Mouse (Mus musculus): ENCODE data around the gene Adamts15.

Gene Adamts15

DNA sequence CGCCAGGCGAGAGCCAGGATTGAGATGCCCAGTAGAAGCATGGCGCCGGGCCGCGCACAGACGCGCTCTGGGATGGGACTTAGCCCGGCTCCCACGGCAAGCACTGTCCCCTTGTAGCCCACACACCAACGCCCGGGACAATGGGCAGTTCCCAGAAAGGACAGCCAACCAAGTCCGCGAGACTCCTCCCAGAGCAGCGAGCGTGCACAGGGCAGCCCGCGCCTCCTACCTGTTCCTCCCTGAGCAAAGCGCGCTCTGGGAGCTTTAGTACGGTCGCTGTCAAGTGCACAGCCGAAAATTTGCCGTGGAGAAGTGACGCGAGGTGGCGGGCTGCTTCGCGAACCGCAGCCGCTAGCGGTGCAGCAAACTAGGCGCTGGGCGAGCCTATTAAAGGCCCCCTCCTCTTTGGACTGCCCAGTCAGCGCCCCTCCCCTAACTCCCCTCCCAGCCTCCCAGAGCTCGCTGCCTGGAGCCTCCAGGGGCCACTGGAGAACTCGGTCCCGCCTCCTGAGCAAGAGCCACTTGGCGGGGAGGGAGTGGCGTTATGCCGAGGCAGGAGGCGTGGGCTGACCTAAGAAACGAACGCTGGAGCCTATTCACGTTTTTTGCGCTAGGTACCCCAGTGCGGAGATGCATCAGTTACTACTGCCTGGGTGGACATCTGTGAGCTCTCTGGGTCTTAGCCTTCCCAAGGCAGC, at the start of gene Adamts15:
Adamts15 (minus strand) TSS at position 256 of the 698 bp plus-strand sequence.
- peak; percentile 80 for DNase-seq

DNA sequence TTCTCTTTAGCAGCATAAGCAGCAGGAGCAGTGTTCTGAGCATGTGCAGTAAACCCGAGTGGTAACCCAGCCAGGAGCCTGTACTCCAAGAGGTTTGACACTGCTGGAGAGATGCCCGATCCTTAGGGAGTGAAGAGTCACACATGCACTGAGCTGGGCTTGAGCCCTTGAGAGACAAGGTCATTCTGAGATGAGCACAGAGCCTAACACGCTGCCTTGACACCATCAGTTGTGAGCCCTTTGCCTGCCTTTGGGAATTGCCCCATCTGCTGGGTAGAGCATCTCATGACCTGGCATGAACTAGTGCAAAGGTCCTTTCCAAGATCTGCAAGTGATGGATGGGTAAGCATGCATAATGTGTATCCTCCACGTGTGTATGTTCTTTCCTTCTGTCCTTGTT, 49.7 kb upstream of the Adamts15 start:
- no peak for DNase-seq

GRCm38 (mm10) chr9:30970001-30970400, 47.7 kb upstream of the Adamts15 start:
- DNase-seq = no peak

DNA sequence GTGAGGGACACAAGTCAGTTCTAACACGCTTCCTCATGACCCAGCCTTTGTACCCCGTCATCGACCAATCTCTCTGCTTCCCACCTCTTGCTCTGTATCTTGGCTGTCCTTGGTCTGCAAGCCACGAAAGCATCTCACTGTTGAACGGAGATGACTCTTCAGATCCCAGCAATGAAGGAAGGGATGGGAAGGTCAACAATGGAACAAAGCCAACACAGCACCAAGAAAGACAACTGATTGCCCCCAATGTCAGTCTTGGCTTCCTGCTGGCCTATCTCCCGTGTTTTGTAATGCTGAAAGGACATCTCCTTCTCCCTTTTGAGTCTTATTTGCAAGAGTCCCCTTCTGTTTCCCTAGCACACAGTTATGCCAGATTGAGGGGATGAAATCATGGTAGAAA, 45.9 kb upstream of the Adamts15 start:
- DNase-seq = no peak

- no peak for DNase-seq
Observed at GRCm38 (mm10) chr9:30966881-30967280, 44.6 kb upstream of the Adamts15 start.

DNA sequence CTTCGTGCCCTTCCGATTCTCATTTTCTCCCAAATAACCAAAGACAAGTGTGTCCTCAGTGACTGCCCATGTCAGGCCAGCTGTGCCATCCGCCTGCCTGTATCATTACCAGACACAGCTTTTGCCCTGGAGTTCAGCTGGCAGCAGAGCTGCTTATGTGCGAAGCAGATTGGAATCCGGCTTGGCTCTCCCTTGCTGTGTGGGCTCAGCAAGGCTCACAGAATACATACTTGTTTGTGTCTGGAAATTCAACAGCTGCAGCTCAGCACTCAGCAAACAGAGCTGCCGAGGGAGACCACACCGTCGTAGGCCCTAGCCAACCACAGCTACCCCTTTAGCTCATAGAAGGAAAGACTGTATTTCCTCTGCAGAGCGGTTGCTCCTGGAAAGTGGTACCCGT, 42.4 kb upstream of the Adamts15 start:
- DNase-seq = peak; percentile 46

GRCm38 (mm10) chr9:30963780-30964179, 41.5 kb upstream of the Adamts15 start:
- DNase-seq = peak; percentile 76

- no peak for DNase-seq
Observed at GRCm38 (mm10) chr9:30955246-30955645, 33.0 kb upstream of the Adamts15 start.

DNA sequence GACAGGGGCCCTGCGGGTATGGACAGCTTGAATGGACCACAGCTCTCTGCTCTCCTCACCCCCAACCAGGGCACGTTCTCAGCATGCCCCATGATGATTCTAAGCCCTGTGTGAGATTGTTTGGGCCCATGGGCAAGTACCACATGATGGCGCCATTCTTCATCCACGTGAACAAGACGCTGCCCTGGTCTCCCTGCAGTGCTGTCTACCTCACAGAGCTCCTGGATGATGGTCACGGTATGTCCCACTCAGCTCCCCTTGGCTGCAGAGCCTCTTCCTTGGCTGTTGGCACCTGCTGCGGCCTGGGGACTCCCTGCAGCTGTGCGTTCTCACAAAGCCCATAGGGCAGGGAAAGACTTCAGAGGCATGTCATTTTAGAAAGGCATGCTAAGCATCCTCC, 31.0 kb upstream of the Adamts15 start:
- peak; percentile 29 for DNase-seq

GRCm38 (mm10) chr9:30951461-30951860, 29.2 kb upstream of the Adamts15 start:
- DNase-seq = peak; percentile 56

DNA sequence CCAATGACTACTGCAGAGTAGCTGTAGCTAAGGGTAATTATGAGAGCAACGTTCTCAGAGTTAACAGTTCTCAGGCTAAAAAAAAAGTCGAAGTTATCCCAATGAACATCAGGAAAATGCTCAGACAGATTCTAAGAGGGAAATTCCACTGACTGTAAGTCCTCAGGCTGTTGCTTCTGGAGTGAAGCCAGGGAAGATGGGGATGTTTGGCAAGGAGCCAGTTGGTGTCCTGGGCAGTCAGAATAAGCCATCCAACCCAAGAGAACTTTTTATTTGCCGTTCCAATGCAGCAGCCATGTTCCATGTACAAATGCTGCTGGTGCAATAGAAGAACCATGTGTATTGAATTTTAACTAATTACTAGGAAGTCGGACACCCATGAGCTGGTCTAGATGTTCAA, 28.3 kb upstream of the Adamts15 start:
- DNase-seq = peak; percentile 50

DNA sequence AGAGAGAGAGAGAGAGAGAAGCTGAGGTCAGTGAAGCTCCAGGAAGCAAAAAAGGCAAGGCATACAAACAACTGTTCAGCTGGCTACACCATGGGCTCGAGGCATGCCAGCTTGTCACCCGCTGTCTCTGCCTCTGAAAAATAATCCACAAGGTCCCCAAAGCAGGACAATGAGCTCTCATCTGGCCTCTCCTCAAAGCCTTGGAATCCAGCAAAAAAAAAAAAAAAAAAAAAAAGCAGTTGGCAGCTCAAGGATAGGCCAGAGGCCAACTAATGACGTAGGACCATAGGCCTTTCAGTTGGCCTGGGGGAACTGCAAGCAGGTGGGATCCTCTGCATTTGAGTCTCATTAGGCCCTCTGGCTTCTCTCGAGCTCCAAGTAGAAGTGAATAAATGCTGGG, 27.7 kb upstream of the Adamts15 start:
- peak; percentile 17 for DNase-seq

DNA sequence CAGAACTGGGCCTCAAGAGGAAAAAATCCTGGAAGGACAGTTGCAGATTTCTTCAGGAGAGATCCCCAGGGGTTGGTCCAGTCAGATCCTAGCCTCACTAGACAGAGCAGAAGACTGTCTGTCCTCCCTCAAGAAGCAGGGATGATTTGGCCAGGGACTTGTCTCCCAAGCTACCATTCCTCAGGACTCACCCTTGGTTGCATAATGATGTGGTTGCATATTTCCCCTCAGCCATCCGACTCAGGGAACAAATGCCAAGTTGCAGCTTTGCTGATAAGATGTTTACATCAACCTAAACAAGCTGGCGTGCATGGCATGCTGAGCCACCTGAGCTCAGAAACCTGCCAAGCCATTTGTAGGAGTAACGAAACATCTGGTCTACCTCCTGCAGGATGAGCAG, 27.2 kb upstream of the Adamts15 start:
- peak; percentile 64 for DNase-seq

GRCm38 (mm10) chr9:30945276-30945675, 23.0 kb upstream of the Adamts15 start:
- no peak for DNase-seq

DNA sequence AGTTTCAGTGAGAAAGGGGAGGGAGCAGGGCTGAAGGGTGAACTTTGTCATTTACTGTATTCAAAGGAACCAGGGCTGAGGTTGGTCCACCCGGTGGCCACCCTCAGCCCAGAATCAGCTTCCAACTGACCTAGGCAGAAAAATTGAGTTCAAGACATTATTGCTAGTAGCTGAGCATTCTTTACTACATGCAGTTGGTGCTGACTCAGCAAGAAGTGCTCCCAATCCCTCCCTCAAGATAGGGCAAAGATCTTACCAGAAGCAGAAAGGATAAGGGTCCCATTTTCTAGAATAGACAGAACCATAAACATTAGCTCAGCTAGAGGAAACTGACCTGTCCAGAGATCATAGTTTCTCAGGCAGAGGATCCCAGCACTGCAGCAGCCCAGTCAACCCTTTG, 22.0 kb upstream of the Adamts15 start:
- DNase-seq = no peak

- no peak for DNase-seq
Observed at GRCm38 (mm10) chr9:30943341-30943740, 21.1 kb upstream of the Adamts15 start.

DNA sequence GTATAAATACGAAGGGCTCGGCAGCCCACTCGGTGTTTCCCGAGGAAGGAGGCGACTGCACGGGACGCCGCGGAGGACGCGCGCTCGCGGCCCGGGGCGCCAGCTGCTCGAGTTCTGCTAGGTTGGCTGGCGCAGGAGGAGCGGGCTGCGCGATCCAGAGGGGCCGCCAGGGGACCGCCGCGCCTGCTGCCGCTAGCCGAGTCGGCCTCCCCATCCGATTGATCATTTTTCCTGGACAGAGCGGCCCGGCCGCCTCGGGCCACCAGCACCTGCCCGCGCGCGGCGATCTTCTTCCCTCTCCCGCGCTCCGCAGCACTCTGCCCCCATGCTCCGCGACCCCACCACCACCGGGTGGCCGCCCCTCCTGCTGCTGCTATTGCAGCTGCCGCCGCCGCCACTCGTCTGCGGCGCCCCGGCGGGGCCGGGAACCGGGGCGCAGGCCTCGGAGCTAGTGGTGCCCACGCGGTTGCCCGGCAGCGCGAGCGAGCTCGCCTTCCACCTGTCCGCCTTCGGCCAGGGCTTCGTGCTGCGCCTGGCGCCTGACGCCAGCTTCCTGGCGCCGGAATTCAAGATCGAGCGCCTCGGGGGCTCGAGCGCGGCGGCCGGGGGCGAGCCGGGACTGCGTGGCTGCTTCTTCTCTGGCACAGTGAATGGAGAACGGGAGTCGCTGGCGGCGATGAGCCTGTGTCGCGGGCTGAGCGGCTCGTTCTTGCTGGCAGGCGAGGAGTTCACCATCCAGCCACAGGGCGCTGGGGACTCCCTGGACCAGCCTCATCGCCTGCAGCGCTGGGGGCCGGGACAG, 20.5 kb upstream of the Adamts15 start, which contains the start of gene Adamts8:
Adamts8 (plus strand) TSS at position 51 of the 802 bp plus-strand sequence.
- no peak for DNase-seq

DNA sequence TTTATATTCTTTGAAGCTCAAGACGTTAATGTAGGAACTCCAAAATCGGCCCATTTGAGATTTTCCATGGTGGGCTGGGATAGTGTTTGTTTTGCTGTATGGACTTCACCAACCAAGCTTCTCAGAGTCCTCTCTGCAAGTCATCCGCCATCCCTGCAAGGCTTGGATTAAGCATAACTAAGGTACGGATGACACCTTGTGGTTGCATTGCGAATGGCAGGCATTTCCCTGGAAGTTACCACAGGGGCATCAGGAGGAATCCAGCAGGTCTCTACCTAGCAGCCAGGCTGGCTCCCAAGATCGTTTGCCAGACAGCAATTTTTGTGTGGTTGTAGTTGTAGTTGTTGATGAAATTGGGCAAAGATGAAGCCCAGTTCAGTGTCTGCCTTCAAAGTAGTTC, 18.1 kb upstream of the Adamts15 start:
- peak; percentile 94 for DNase-seq

GRCm38 (mm10) chr9:30936674-30937438, 14.6 kb upstream of the Adamts15 start:
- DNase-seq = peak; percentile 81

DNA sequence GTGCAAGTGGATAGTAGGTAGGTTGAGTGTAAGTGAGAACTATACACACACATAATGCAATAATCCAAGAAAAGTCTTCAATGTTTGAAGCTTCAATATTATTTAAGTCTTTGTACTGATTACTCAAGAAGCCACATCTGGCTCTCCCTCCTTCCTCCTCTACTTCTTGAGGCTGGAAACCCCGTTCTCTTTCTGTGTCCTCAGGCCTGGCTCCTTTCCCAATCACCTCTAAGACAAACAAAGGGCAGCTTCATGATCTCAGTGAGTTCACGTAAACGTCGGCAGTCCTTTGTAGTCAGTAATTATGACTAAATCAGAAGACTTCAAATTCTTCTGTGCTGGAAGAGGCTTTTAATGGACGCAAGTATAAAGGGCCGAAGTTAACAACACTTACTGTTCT, 12.6 kb upstream of the Adamts15 start:
- no peak for DNase-seq

GRCm38 (mm10) chr9:30932346-30932745, 10.1 kb upstream of the Adamts15 start:
- no peak for DNase-seq

DNA sequence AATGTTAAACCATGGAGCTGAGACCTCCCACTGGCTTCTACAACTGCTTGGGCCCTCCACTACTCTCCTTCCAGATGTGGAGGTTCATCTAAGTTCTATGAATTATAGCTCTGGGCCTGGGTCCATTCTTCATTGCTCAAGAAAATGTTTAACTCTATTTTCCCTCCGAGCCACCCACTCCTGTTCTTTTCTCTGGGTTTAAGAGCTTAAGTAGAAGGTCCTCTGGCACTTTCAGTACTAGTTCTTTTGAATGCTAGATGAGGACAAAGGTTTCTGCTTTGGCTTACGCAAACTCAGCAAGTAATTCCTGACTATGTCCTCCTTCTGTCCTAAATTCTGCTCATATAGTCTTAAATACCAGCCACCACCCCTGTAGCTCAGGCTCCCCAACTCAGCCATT, 6.5 kb upstream of the Adamts15 start:
- no peak for DNase-seq

Measured in lung, postnatal 36 days (tissue).